Mouse (Mus musculus) spleen, postnatal 10 days (tissue): ENCODE measurements around the gene Zfp808.
"Not testable (repeated sequence)": the region's sequence is repeated elsewhere in the genome, so short reads cannot be mapped to it uniquely, and the experiment has no call there.

Source experiments
- DNase-seq, 2 experiments: peaks; one replicate each; pipeline ENCODE4 v3.0.0; 2021 to 2022; ENCODE audit warnings: low spot score in 2 of 2

Zfp808 gene

DNA sequence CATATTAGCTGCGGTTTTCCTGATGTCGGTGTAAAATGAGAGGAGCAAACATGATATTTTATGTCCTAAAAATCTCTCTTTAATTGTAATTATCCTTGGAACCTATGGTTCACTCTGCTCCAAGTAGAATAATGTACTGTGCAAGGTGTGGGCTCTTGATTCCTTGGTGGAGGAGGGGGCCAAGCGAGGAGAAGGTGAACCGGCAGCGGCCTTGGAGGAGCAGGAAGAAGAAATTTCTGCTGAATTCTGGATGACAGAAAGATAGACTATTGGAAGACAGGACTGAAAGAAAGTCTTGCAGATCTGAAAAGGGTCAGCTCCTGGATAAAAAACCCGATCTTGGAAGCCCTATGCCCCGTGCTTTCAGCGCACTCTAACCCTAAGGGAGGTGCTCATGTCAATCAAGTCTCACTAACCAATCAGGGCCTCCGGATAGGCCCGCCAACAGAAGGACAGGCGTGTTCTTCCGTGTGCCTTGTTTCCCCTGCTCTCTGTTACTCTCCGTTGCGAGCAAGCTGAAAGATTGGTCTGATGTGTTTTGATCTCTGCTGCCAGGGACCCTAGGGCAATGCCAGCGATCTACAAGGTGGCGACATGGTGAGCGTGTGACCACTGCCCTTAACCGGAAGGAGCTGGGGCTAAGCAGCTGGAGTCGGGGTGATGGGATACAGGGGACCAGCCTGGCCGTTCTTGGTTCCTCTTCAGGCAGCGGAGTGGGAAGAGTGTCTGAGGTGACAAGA is at the start of gene Zfp808:
Gene Zfp808 (plus strand): TSS at position 455 of the 740 bp plus-strand sequence.
- DNase-seq, result peak; percentile 48 to 62

DNA sequence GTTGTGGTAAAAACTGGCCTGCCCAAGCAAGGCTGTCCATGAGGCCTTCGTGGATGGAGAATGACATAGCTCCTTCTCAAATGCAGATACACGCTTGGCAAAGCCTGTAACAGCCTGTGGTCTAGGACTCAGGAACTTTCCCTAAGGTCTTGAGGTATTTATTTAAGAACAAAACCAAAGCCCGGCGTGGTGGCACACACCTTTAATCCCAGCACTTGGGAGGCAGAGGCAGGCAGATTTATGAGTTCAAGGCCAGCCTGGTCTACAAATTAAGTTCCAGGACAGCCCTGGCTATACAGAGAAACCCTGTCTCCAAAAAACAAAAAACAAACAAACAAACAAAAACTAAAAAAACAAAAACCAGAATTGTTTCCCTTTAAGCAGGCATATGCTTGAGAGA is 30.9 kb upstream of the Zfp808 start:
- DNase-seq, result not testable (repeated sequence)

DNA sequence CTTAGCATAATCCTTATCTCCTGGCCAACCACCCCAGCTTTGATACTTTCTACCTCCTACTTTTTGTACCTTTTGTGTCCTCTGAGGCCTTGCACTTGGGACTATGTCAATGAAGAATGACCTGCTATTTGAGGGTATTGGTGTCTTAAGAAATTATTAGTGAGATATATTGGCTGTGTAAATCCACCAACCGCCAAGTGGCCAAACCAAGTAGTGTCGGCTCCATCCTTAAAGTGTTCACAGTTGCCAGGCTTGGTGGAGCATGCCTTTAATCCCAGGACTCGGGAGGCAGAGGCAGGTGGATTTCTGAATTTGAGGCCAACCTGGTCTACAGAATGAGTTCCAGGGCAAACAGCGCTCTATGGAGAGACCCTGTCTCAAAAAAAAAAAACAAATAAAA is 30.2 kb upstream of the Zfp808 start:
- not testable (repeated sequence) for DNase-seq

DNA sequence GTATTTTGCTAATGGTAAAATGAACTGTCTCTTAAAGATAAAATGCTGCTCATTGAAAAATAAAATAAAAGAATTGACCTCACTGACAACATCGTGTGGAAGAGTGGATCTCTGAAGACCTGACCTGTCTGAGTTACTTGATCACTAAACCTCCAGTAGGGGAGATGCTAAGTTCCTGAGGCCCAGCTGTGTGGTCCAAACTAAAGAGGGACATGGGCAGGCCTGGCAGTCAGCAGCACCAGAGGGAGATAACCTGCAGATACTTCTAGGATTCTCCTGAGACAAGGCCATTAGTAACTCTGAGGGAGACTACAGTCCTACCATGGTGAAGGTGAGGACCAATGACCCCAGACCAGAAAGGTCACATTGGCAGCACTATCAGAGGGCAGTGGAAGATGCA is 27.3 kb upstream of the Zfp808 start:
- DNase-seq, result not testable (repeated sequence)

DNA sequence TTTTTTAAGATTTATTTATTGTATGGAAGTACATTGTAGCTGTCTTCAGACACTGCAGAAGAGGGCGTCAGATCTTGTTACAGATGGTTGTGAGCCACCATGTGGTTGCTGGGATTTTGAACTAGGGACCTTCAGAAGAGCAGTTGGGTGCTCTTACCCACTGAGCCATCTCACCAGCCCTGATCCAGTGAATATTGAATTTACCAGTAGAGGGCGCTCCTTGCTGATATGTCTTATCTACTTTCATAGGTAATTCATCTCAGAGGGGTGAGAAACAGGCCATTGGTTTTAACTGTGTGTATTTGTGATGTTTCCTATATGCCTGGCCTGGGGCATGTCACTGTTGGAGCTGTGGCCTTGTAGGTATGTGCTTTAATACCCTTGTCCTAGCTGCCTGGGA is 13.8 kb upstream of the Zfp808 start:
- DNase-seq, result not testable (repeated sequence)

DNA sequence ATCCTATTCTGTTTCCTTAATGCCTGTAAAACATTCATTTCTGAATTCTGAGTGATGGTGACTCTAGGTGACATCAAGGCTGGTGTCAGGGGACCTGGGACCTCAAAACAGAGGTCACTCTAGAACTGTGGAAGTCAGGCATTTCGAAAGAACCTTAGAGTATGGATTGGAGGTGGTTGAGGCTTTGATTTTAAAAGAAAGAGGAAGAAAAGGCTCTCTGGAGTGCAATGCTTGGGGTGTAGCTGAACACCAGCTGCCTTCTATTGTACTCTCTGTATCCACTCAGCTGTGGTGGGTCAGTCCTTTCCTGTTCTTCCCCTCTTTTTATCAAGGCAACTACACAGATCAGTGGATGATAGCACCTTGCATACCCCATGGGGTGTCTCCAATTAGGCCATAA is 8.1 kb upstream of the Zfp808 start:
- not testable (repeated sequence) for DNase-seq

DNA sequence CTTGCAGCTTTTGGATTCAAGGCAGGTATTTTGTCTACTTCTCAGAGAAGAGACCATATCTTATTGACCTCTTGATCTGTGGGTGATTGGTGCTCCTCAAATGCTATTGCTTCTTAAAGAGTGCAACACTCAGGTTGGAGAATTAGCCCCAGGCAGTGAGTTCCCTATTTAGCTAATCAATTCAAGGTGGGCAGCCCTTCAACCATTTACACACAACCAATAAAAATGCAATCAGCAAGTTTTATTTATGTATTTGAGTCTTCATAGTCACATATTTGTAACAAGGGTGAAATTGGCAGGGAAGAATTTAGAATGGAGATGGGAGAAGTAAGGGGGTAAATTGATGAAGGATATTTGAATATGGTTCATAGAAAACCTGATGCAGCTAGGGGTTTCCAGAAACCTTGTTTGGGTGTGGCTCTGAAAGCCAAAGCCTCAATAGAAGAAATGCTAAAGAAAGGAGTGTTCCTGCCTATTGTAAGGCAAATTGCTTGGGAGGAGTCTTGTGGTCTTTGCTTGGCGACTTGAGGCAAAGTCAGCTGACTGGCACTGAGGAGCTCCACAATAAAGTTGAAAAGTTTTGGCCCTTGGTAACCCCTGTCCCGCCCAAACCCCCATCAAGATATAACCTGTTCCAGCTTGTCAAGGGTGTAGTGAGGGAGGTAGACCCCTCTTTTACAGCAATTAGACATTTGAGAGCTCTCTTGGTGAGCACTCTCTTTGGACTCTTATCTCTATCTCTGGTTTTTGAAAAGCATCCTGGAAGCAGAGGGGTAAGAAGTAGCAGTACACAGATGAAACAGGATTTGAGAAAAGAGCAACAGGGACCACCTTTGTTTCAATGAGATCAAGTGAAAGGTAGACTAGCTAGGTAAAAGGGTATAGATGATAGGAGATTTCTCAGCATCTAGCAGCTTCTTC is 52.4 kb downstream of the Zfp808 start:
- DNase-seq, result not testable (repeated sequence)

DNA sequence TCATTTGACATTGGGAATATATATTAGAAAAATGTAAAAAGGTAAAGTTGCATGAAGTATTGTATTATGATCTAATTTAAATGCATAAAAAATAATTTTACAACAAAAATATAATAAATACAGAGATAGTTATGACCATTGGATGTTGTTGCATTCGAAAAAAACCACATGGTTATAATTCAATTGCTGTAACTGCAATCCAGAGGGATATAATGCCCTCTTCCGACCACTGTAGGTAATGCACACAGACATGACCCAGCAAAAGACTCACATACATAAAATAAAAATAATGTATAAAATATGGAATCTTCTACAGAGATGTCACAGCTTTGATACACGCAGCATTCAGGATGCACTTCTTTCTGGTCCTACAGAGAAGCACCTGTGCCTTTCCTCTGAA is 115.6 kb downstream of the Zfp808 start:
- no peak for DNase-seq

DNA sequence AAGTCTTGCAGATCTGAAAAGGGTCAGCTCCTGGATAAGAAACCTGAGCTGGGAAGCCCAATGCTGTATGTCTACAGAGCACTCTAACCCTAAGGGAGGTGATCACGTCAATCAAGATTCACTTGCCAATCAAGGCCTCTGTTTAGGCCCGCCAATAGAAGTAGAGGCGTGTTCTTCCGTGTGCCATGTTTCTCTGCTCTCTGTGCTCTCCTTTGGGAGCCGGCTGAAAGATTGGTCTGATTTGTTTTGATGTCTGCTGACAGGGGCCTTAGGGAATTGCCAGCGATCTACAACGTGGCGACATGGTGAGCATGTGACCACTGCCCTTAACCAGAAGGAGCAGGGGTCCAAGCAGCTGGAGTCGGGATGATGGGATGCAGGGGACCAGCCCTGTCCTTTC is 125.5 kb downstream of the Zfp808 start:
- DNase-seq, result not testable (repeated sequence)

DNA sequence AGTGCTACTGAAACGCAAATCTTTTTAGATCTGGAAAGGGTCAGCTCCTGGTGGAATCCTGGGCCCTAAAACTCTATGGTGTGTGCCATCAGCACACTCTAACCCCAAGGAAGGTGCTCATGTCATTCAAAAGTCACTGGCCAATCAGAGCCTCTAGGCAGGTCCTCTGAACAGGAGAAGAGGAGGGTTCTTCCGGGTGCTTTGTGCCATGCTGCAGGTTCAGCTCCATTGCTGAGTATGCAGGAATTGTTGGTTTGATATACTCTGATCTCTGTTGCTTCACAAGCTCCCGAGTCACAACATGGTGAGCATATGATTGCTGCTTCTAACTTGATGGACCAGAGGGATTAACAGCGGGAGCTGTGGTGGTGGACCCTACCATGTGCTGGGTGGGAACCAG is 133.7 kb downstream of the Zfp808 start:
- DNase-seq, result no peak
